Mouse (Mus musculus) forebrain, embryonic 13.5 days (tissue): Measurements from ENCODE around the gene Tsnaxip1. TPM values are rescaled to one million over a fixed set of nuclear protein-coding genes. Genes with fewer than 3 reads are reported as not detected.

Experiments used
- ATAC-seq: fragments of 200-750 bp; cut with Nextera tagmentation; 2 replicates; pipeline ENCODE4 v1.8.0; 2017
- H3K27ac ChIP-seq: fragments of 300-500 bp; sonication (generic); 2 replicates; pipeline ENCODE4 v1.5.1; 2015; ENCODE audit warnings: inconsistent platforms, mild to moderate bottlenecking, moderate library complexity
- H3K27me3 ChIP-seq: fragments of 300-500 bp; sonication (generic); 2 replicates; pipeline ENCODE4 v1.6.1; 2015; ENCODE audit warnings: mild to moderate bottlenecking, inconsistent platforms
- H3K36me3 ChIP-seq: fragments of 300-500 bp; sonication (generic); 2 replicates; pipeline ENCODE4 v1.6.1; 2015; ENCODE audit warnings: mild to moderate bottlenecking, inconsistent platforms; ENCODE audit not compliant: poor library complexity, severe bottlenecking
- H3K4me1 ChIP-seq: fragments of 300-500 bp; sonication (generic); 2 replicates; pipeline ENCODE4 v1.6.1; 2015; ENCODE audit warnings: inconsistent platforms
- H3K4me2 ChIP-seq: fragments of 300-500 bp; sonication (generic); 2 replicates; pipeline ENCODE4 v1.6.1; 2015; ENCODE audit warnings: inconsistent platforms, mild to moderate bottlenecking, moderate library complexity
- H3K4me3 ChIP-seq: fragments of 300-500 bp; sonication (generic); 2 replicates; pipeline ENCODE4 v1.5.1; 2015; ENCODE audit warnings: mild to moderate bottlenecking, inconsistent platforms
- H3K9ac ChIP-seq: fragments of 300-500 bp; sonication (generic); 2 replicates; pipeline ENCODE4 v1.6.1; 2015; ENCODE audit warnings: mild to moderate bottlenecking, inconsistent platforms
- H3K9me3 ChIP-seq: fragments of 300-500 bp; sonication (generic); replicated peaks from 2 replicates; pipeline ENCODE4 v1.6.1; 2016; ENCODE audit warnings: inconsistent platforms
- WGBS: fragments of 180-500 bp; shearing (Covaris S2); methylation state at CpG from one replicate; pipeline ENCODE4 v1.1.7; 2015; 5-methylcytosine and 5-hydroxymethylcytosine counted together
- polyA plus RNA-seq: library from polyadenylated mRNA; unstranded; fragments of >200 nt; fragmentation: Nextera tagmentation; extraction: Ambion mirVana; gene quantifications from 2 replicates; pipeline ENCODE4 v1.2.1, GENCODE M21; 2015

Gene Tsnaxip1
- polyA plus RNA-seq, 1 experiment from 2014 or later, result 0.43 TPM

GRCm38 (mm10) chr8:105854303-105854702 is 26.8 kb downstream of the Tsnaxip1 start:
- Histone ChIP-seq H3K9me3 (no peaks in the 10 kb centered on the region), H3K9ac (peak overlapping the region; percentile 89), H3K4me1 (peaks cover 49% of the 10 kb centered on the region), H3K4me2 (peak overlapping the region; percentile 100), H3K27ac (peak overlapping the region; percentile 79), H3K4me3 (peak overlapping the region; percentile 78), H3K27me3 (no peaks in the 10 kb centered on the region), H3K36me3 (peaks cover 11% of the 10 kb centered on the region)
- no peak for ATAC-seq
- 23% methylated on average over 8 of the region's 8 CpGs for WGBS

- Histone ChIP-seq H3K4me1 (peaks cover 54% of the 10 kb centered on the region), H3K9ac (peak within 1 kb of the TSS; percentile 89), H3K4me2 (peak within 1 kb of the TSS; percentile 100), H3K9me3 (no peaks in the 10 kb centered on the region), H3K4me3 (peak within 1 kb of the TSS; percentile 78), H3K27ac (peak within 1 kb of the TSS; percentile 79), H3K36me3 (peaks cover 8% of the 10 kb centered on the region), H3K27me3 (no peaks in the 10 kb centered on the region)
- WGBS, result under 1% methylated on average over 43 of the region's 43 CpGs
- ATAC-seq, result peak; percentile 93
Observed at GRCm38 (mm10) chr8:105854715-105855216, 27.2 kb downstream of the Tsnaxip1 start, which contains the start of gene Thap11. Thap11 (plus strand) TSS chr8:105855132.

DNA sequence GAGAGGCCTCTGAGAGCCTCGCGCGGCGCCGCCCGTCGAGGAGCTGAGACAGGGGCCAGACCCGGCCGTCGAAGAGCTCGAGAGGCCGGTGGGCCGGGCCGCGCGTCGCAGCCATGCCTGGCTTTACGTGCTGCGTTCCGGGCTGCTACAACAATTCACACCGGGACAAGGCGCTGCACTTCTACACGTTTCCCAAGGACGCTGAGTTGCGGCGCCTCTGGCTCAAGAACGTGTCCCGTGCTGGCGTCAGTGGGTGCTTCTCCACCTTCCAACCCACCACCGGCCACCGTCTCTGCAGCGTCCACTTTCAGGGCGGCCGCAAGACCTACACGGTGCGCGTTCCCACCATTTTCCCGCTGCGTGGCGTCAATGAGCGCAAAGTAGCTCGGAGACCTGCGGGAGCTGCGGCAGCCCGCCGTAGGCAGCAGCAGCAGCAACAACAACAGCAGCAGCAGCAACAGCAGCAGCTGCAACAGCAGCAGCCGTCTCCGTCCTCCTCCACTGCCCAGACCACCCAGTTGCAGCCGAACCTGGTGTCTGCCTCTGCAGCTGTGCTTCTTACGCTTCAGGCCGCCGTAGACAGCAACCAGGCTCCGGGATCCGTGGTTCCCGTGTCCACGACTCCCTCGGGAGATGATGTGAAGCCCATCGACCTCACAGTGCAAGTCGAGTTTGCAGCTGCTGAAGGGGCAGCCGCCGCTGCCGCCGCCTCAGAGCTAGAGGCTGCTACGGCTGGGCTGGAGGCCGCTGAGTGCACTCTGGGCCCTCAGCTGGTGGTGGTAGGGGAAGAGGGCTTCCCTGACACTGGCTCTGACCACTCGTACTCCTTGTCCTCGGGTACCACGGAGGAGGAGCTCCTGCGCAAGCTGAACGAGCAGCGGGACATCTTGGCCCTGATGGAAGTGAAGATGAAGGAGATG is 28.0 kb downstream of the Tsnaxip1 start:
- H3K9ac ChIP-seq, result peak overlapping the region; percentile 89
- peaks cover 8% of the 10 kb centered on the region for H3K36me3 ChIP-seq
- peak; percentile 5 for ATAC-seq
- no peaks in the 10 kb centered on the region for H3K27me3 ChIP-seq
- H3K9me3 ChIP-seq, result no peaks in the 10 kb centered on the region
- peak overlapping the region; percentile 78 for H3K4me3 ChIP-seq
- WGBS, result under 1% methylated on average over 71 of the region's 71 CpGs
- peak overlapping the region; percentile 100 for H3K4me2 ChIP-seq
- peaks cover 54% of the 10 kb centered on the region for H3K4me1 ChIP-seq
- H3K27ac ChIP-seq, result peak overlapping the region; percentile 79

- Histone ChIP-seq H3K27me3 (no peaks in the 10 kb centered on the region), H3K4me1 (peaks cover 51% of the 10 kb centered on the region), H3K36me3 (peaks cover 8% of the 10 kb centered on the region), H3K4me3 (peak overlapping the region; percentile 78), H3K4me2 (peak overlapping the region; percentile 100), H3K27ac (peak overlapping the region; percentile 79), H3K9me3 (no peaks in the 10 kb centered on the region), H3K9ac (peak overlapping the region; percentile 89)
- no peak for ATAC-seq
- WGBS, result 30% methylated on average over 15 of the region's 15 CpGs
Observed at GRCm38 (mm10) chr8:105856168-105856835, 28.8 kb downstream of the Tsnaxip1 start.

DNA sequence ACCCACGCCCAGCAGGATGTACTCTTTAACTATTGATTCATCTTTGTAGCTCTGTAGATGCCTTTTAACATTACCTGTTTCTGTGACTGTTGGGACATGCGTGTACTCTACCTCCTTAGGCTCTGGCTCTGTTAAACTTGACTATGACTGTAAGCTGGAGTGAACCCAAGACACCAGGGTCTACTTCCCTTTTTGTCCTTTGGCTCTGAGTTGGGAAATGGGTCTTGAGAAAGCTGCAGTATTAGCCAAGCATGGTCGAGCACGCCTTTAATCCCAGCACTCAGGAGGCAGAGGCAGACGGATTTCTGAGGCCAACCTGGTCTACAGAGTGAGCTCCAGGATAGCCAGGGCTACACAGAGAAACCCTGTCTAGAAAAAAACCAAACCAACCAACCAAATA is 31.0 kb downstream of the Tsnaxip1 start:
- H3K27me3 ChIP-seq, result no peaks in the 10 kb centered on the region
- H3K9me3 ChIP-seq, result no peaks in the 10 kb centered on the region
- H3K27ac ChIP-seq, result no peak overlapping the region
- H3K4me1 ChIP-seq, result peaks cover 68% of the 10 kb centered on the region
- peaks cover 13% of the 10 kb centered on the region for H3K36me3 ChIP-seq
- no peak for ATAC-seq
- no peak overlapping the region for H3K4me2 ChIP-seq
- no peak overlapping the region for H3K4me3 ChIP-seq
- no peak overlapping the region for H3K9ac ChIP-seq
- 86% methylated on average over 5 of the region's 5 CpGs for WGBS

GRCm38 (mm10) chr8:105859314-105859713 is 31.8 kb downstream of the Tsnaxip1 start:
- Histone ChIP-seq H3K9me3 (no peaks in the 10 kb centered on the region), H3K4me3 (no peak overlapping the region), H3K4me1 (peaks cover 75% of the 10 kb centered on the region), H3K9ac (0 out of 2 replicates have a peak overlapping the region, but pooled peaks have one; percentile 99), H3K27ac (peak overlapping the region; percentile 82; the same call in 1 of the 2 replicates), H3K27me3 (no peaks in the 10 kb centered on the region), H3K4me2 (peak overlapping the region; percentile 93; the same call in 1 of the 2 replicates), H3K36me3 (peaks cover 17% of the 10 kb centered on the region)
- no peak for ATAC-seq
- WGBS, result 75% methylated on average over 5 of the region's 5 CpGs

DNA sequence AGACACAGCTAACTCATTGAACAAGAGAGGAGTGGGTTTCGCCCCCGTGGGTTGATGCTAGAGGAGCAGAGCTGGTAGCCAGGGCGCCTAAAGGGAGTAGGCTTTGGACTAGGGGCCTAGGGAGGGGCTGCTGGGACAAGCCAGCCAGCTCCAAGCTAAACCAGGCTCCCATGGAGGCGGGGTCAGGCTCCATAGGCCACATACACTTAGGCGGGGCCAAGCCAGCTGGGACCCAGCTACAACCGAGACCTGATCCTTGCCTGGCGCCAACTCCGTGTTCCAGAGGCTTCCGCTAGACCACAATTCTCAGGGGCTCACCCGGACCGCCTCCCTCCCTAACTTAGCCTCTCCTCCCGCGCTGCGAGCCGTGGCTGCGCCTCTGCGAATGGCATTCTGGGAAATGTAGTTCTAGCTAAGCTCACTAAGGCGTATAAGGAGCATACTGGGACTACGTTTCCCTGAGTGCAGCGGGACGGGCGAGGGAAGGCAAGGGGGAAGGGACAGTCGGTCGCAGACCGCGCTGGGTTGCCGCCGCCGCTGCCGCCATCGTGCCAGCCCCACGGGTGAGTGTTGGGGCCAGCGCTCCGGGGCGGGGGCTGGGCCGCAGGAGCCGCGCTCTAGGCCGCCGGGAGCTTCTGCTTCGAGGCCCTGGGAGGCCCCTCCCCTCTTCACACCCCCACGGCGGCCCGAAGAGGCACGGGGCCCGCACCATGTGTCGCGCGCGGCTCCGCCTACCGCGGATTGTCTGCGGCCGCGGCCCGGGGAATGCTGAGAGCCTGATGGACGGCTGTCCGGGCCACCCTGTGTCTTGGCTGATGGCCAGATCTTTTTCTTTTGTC is 32.8 kb downstream of the Tsnaxip1 start, which contains the start of gene Nutf2:
Gene Nutf2, plus strand, starts transcription at position 438 of the 839 bp plus-strand sequence.
- Histone ChIP-seq H3K27ac (peak within 1 kb of the TSS; percentile 86), H3K4me1 (peaks cover 74% of the 10 kb centered on the region), H3K27me3 (no peaks in the 10 kb centered on the region), H3K4me2 (peak within 1 kb of the TSS; percentile 93), H3K4me3 (peak within 1 kb of the TSS; percentile 97), H3K9ac (peak within 1 kb of the TSS; percentile 99), H3K36me3 (peaks cover 17% of the 10 kb centered on the region), H3K9me3 (no peaks in the 10 kb centered on the region)
- peak; percentile 98 for ATAC-seq
- under 1% methylated on average over 50 of the region's 59 CpGs for WGBS

DNA sequence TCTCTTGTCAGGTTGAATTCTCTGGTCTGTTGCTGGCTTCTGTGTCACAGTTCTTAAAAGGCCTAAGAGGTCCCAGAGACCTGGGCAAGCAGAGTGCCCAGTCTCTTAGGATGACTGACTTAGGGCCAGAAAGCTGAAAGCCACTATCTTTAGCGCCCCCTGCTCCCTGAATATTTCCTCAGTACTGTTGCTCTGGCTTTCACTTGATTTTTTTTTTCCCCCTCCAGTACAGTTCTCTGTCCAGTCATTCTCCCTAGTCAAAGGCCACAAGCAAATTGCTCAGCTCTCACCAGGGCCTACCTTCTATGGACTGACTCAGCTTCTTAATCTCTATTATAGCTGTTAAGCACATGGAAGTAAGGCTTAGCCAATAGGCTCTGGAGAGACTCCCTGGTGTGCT is 34.4 kb downstream of the Tsnaxip1 start:
- Histone ChIP-seq H3K9me3 (no peaks in the 10 kb centered on the region), H3K4me3 (peak overlapping the region; percentile 97), H3K9ac (peak overlapping the region; percentile 99), H3K27ac (no peak overlapping the region), H3K4me1 (peaks cover 59% of the 10 kb centered on the region), H3K4me2 (peak overlapping the region; percentile 93), H3K27me3 (no peaks in the 10 kb centered on the region), H3K36me3 (peaks cover 31% of the 10 kb centered on the region)
- WGBS, result 6% methylated on average over 1 of the region's 1 CpGs
- ATAC-seq, result no peak

- H3K4me3 ChIP-seq, result no peak overlapping the region
- no peak overlapping the region for H3K9ac ChIP-seq
- peaks cover 62% of the 10 kb centered on the region for H3K36me3 ChIP-seq
- H3K4me2 ChIP-seq, result no peak overlapping the region
- WGBS, result 89% methylated on average over 6 of the region's 6 CpGs
- H3K4me1 ChIP-seq, result peaks cover 25% of the 10 kb centered on the region
- no peaks in the 10 kb centered on the region for H3K9me3 ChIP-seq
- no peak for ATAC-seq
- no peak overlapping the region for H3K27ac ChIP-seq
- H3K27me3 ChIP-seq, result no peaks in the 10 kb centered on the region
Observed at GRCm38 (mm10) chr8:105866364-105867029, 39.0 kb downstream of the Tsnaxip1 start.

DNA sequence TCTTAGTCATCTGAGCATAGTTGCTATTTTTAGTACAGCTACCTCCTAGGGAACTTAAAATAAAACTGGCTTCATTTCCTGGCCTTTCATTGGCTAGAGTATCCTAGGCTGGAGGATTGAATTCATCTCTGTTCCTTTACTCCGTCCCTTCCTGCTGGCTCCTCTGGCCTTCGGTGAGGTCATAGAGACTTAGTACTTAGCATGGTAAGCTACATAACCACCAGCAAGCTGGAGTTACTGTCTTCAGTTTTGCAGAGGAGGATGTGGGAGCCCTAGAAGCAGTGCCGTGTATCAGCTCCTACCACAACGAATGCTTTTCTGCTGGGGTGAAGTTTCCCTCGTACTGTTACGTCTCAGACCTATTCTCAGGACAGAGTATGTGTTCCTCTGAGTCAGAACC is 46.8 kb downstream of the Tsnaxip1 start:
- H3K4me3 ChIP-seq, result no peak overlapping the region
- H3K9ac ChIP-seq, result no peak overlapping the region
- H3K4me2 ChIP-seq, result no peak overlapping the region
- no peak overlapping the region for H3K27ac ChIP-seq
- H3K9me3 ChIP-seq, result no peaks in the 10 kb centered on the region
- ATAC-seq, result no peak
- peaks cover 81% of the 10 kb centered on the region for H3K36me3 ChIP-seq
- H3K27me3 ChIP-seq, result no peaks in the 10 kb centered on the region
- 92% methylated on average over 6 of the region's 6 CpGs for WGBS
- no peaks in the 10 kb centered on the region for H3K4me1 ChIP-seq
